Mouse (Mus musculus): Measurements from ENCODE around the gene Faiml. TPM values are rescaled to one million over a fixed set of nuclear protein-coding genes. Genes with fewer than 3 reads are reported as not detected.
A peak's percentile ranks its signal among the peaks of the same experiment; 100 is the strongest.

Gene Faiml
- total and polyA plus RNA-seq, 2 experiments, result not detected

GRCm38 (mm10) chr9:99240571-99240970 lies 3.5 kb upstream of the Faiml start:
- DNase-seq (ENCODE audit: extremely low read depth, low read depth, low spot score), result no peak
- H3K9ac ChIP-seq (ENCODE audit: low read depth, low read length), result no peak overlapping the region
- H3K79me2 ChIP-seq (ENCODE audit: control insufficient read depth, insufficient read depth, low read length), result no peaks in the 10 kb centered on the region; the same call in 1 of the 2 replicates
- no peaks in the 10 kb centered on the region for H3K36me3 ChIP-seq (ENCODE audit: control insufficient read depth, insufficient read depth, low read length)
- H3K27me3 ChIP-seq (ENCODE audit: control insufficient read depth, insufficient read depth, low read length), result no peaks in the 10 kb centered on the region; the same call in 1 of the 2 replicates
- WGBS, result 72% methylated on average over 5 of the region's 5 CpGs
- TF ChIP-seq CTCF (IDR thresholded peaks at IDR 0.05; ENCODE audit: low read depth, low read length) (no peak), POLR2A (IDR thresholded peaks at IDR 0.05; ENCODE audit: extremely low read depth, insufficient read depth, low read length) (no peak)
- no peak overlapping the region for H3K4me3 ChIP-seq (ENCODE audit: insufficient read depth, low read depth, low read length)
- H3K27ac ChIP-seq (replicated peaks; ENCODE audit: insufficient read depth, low read depth, low read length), result no peak overlapping the region
- peaks cover 2% of the 10 kb centered on the region; the same call in 1 of the 2 replicates for H3K4me1 ChIP-seq (ENCODE audit: control insufficient read depth, insufficient read depth, low read length)

GRCm38 (mm10) chr9:99239256-99239655 lies 2.2 kb upstream of the Faiml start:
- H3K9ac ChIP-seq (ENCODE audit: low read depth, low read length), result no peak overlapping the region
- peaks cover 2% of the 10 kb centered on the region; the same call in 1 of the 2 replicates for H3K4me1 ChIP-seq (ENCODE audit: control insufficient read depth, insufficient read depth, low read length)
- no peak for DNase-seq (ENCODE audit: extremely low read depth, low read depth, low spot score)
- no peaks in the 10 kb centered on the region for H3K36me3 ChIP-seq (ENCODE audit: control insufficient read depth, insufficient read depth, low read length)
- no peak for TF ChIP-seq POLR2A (IDR thresholded peaks at IDR 0.05; ENCODE audit: extremely low read depth, insufficient read depth, low read length)
- TF ChIP-seq CTCF (IDR thresholded peaks at IDR 0.05; ENCODE audit: low read depth, low read length), result no peak
- WGBS, result 52% methylated on average over 1 of the region's 1 CpGs
- H3K79me2 ChIP-seq (ENCODE audit: control insufficient read depth, insufficient read depth, low read length), result no peaks in the 10 kb centered on the region
- H3K27ac ChIP-seq (replicated peaks; ENCODE audit: insufficient read depth, low read depth, low read length), result no peak overlapping the region
- H3K4me3 ChIP-seq (ENCODE audit: insufficient read depth, low read depth, low read length), result no peak overlapping the region
- H3K27me3 ChIP-seq (ENCODE audit: control insufficient read depth, insufficient read depth, low read length), result no peaks in the 10 kb centered on the region; the same call in 1 of the 2 replicates

DNA sequence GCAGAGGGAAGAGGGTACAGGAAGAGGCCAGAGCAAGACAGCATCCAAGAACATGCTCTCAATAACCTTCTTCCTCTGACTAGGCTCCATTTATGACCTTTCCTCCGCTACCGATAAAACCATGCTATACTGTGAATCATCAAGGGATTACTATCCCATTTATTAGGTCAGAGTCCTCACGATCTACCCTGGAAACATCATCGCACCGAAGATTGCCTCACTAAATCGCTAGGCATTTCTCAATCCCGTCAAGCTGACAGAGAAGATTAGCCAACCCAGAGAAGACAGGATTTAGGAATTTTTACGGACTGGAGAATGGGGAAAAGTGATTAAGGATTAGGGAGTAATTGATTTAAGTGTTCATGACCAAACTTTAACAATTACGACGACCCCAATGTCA lies 1.2 kb upstream of the Faiml start:
- Histone ChIP-seq H3K27me3 (ENCODE audit: control insufficient read depth, insufficient read depth, low read length) (no peaks in the 10 kb centered on the region; the same call in 1 of the 2 replicates), H3K4me1 (ENCODE audit: control insufficient read depth, insufficient read depth, low read length) (peaks cover 2% of the 10 kb centered on the region; the same call in 1 of the 2 replicates), H3K79me2 (ENCODE audit: control insufficient read depth, insufficient read depth, low read length) (no peaks in the 10 kb centered on the region), H3K36me3 (ENCODE audit: control insufficient read depth, insufficient read depth, low read length) (no peaks in the 10 kb centered on the region), H3K27ac (replicated peaks; ENCODE audit: insufficient read depth, low read depth, low read length) (no peak overlapping the region), H3K4me3 (ENCODE audit: insufficient read depth, low read depth, low read length) (no peak overlapping the region), H3K9ac (ENCODE audit: low read depth, low read length) (no peak overlapping the region)
- DNase-seq (ENCODE audit: extremely low read depth, low read depth, low spot score), result peak; percentile 16
- TF ChIP-seq CTCF (IDR thresholded peaks at IDR 0.05; ENCODE audit: low read depth, low read length), result no peak
- no peak for TF ChIP-seq POLR2A (IDR thresholded peaks at IDR 0.05; ENCODE audit: extremely low read depth, insufficient read depth, low read length)
- WGBS, result 78% methylated on average over 10 of the region's 10 CpGs

GRCm38 (mm10) chr9:99229450-99229849 lies 7.6 kb downstream of the Faiml start:
- no peaks in the 10 kb centered on the region for H3K36me3 ChIP-seq (ENCODE audit: control insufficient read depth, insufficient read depth, low read length)
- DNase-seq (ENCODE audit: extremely low read depth, low read depth, low spot score), result no peak
- WGBS, result 86% methylated on average over 14 of the region's 14 CpGs
- H3K4me3 ChIP-seq (ENCODE audit: insufficient read depth, low read depth, low read length), result no peak overlapping the region
- H3K27ac ChIP-seq (replicated peaks; ENCODE audit: insufficient read depth, low read depth, low read length), result no peak overlapping the region
- H3K9ac ChIP-seq (ENCODE audit: low read depth, low read length), result no peak overlapping the region
- no peaks in the 10 kb centered on the region for H3K27me3 ChIP-seq (ENCODE audit: control insufficient read depth, insufficient read depth, low read length)
- H3K4me1 ChIP-seq (ENCODE audit: control insufficient read depth, insufficient read depth, low read length), result no peaks in the 10 kb centered on the region
- no peak for TF ChIP-seq CTCF (IDR thresholded peaks at IDR 0.05; ENCODE audit: low read depth, low read length)
- TF ChIP-seq POLR2A (IDR thresholded peaks at IDR 0.05; ENCODE audit: extremely low read depth, insufficient read depth, low read length), result no peak
- no peaks in the 10 kb centered on the region for H3K79me2 ChIP-seq (ENCODE audit: control insufficient read depth, insufficient read depth, low read length)

GRCm38 (mm10) chr9:99224583-99224982 lies 12.5 kb downstream of the Faiml start:
- no peak for DNase-seq (ENCODE audit: extremely low read depth, low read depth, low spot score)
- Histone ChIP-seq H3K27ac (replicated peaks; ENCODE audit: insufficient read depth, low read depth, low read length) (no peak overlapping the region), H3K27me3 (ENCODE audit: control insufficient read depth, insufficient read depth, low read length) (no peaks in the 10 kb centered on the region), H3K4me3 (ENCODE audit: insufficient read depth, low read depth, low read length) (no peak overlapping the region), H3K4me1 (ENCODE audit: control insufficient read depth, insufficient read depth, low read length) (no peaks in the 10 kb centered on the region), H3K79me2 (ENCODE audit: control insufficient read depth, insufficient read depth, low read length) (no peaks in the 10 kb centered on the region), H3K9ac (ENCODE audit: low read depth, low read length) (no peak overlapping the region), H3K36me3 (ENCODE audit: control insufficient read depth, insufficient read depth, low read length) (no peaks in the 10 kb centered on the region)
- 65% methylated on average over 3 of the region's 3 CpGs for WGBS
- no peak for TF ChIP-seq CTCF (IDR thresholded peaks at IDR 0.05; ENCODE audit: low read depth, low read length)
- TF ChIP-seq POLR2A (IDR thresholded peaks at IDR 0.05; ENCODE audit: extremely low read depth, insufficient read depth, low read length), result no peak

- TF ChIP-seq CTCF (IDR thresholded peaks at IDR 0.05; ENCODE audit: low read depth, low read length) (no peak), POLR2A (IDR thresholded peaks at IDR 0.05; ENCODE audit: extremely low read depth, insufficient read depth, low read length) (no peak)
- Histone ChIP-seq H3K27ac (replicated peaks; ENCODE audit: insufficient read depth, low read depth, low read length) (no peak overlapping the region), H3K36me3 (ENCODE audit: control insufficient read depth, insufficient read depth, low read length) (no peaks in the 10 kb centered on the region), H3K9ac (ENCODE audit: low read depth, low read length) (no peak overlapping the region), H3K4me3 (ENCODE audit: insufficient read depth, low read depth, low read length) (no peak overlapping the region), H3K4me1 (ENCODE audit: control insufficient read depth, insufficient read depth, low read length) (no peaks in the 10 kb centered on the region), H3K79me2 (ENCODE audit: control insufficient read depth, insufficient read depth, low read length) (no peaks in the 10 kb centered on the region), H3K27me3 (ENCODE audit: control insufficient read depth, insufficient read depth, low read length) (no peaks in the 10 kb centered on the region)
- WGBS, result 79% methylated on average over 4 of the region's 4 CpGs
- DNase-seq (ENCODE audit: extremely low read depth, low read depth, low spot score), result no peak
These were observed 15.4 kb downstream of the Faiml start for GRCm38 (mm10) chr9:99221636-99222035.
